In genomic region chr12:103313871-103314639, GRCm38 (mm10) we compare ENCODE assay signal across 10 mouse cellular contexts. TPM values are rescaled to one million over a fixed set of nuclear protein-coding genes. Genes with fewer than 3 reads are reported as not detected.
A peak's percentile ranks its signal among the peaks of the same experiment; 100 is the strongest.
DNase-seq lines count a peak whose midpoint lies in the region; ATAC-seq and TF ChIP-seq lines count a peak whose summit lies in the region.
"Had no signal": no experiment of that assay in that cellular context is flagged by ENCODE, and none has a peak within 500 bp of the region (broad histone marks: within the 10 kb centered on the region; RNA-seq: fewer than 3 reads in every experiment).

No protein-coding gene starts in this region.

- H3K27ac ChIP-seq in forebrain, embryonic 13.5 days = peak overlapping the region; percentile 87
- H3K27ac ChIP-seq in lung, postnatal 0 days (ENCODE audit: low read length) = no peak overlapping the region
- H3K27ac ChIP-seq in neural tube, embryonic 14.5 days (ENCODE audit: low read depth, low read length) = peak overlapping the region; percentile 67; the same call in 1 of the 2 replicates
- H3K27ac ChIP-seq in liver, embryonic 12.5 days = no peak overlapping the region
- H3K27ac ChIP-seq: limb, embryonic 15.5 days had no signal

- H3K36me3 ChIP-seq in forebrain, embryonic 13.5 days (ENCODE audit: poor library complexity, severe bottlenecking) = no peaks in the 10 kb centered on the region
- no peaks in the 10 kb centered on the region for H3K36me3 ChIP-seq in lung, postnatal 0 days (ENCODE audit: insufficient read depth, low read length)
- no peaks in the 10 kb centered on the region for H3K36me3 ChIP-seq in neural tube, embryonic 14.5 days (ENCODE audit: control insufficient read depth, insufficient read depth, low read length)
- H3K36me3 ChIP-seq in liver, embryonic 12.5 days = no peaks in the 10 kb centered on the region
- H3K36me3 ChIP-seq: limb, embryonic 15.5 days had no signal

- peak overlapping the region; percentile 43 for H3K4me3 ChIP-seq in forebrain, embryonic 13.5 days
- no peak overlapping the region for H3K4me3 ChIP-seq in lung, postnatal 0 days (ENCODE audit: low read depth, low read length)
- no peak overlapping the region for H3K4me3 ChIP-seq in neural tube, embryonic 14.5 days (ENCODE audit: low read depth, low read length)
- H3K4me3 ChIP-seq in liver, embryonic 12.5 days = no peak overlapping the region

- TF ChIP-seq CTCF in lung, postnatal 0 days (IDR thresholded peaks at IDR 0.05) = no peak

- TF ChIP-seq EP300 in lung, postnatal 0 days (IDR thresholded peaks at IDR 0.05) = no peak

- H3K9me3 ChIP-seq in forebrain, embryonic 13.5 days (replicated peaks) = 0 out of 2 replicates have a peak, but pooled peaks cover 4% of the 10 kb centered on the region
- no peaks in the 10 kb centered on the region for H3K9me3 ChIP-seq in lung, postnatal 0 days (ENCODE audit: low read length)
- H3K9me3 ChIP-seq in neural tube, embryonic 14.5 days (ENCODE audit: control insufficient read depth, low read length) = no peaks in the 10 kb centered on the region
- H3K9me3 ChIP-seq in liver, embryonic 12.5 days (replicated peaks) = 0 out of 2 replicates have a peak, but pooled peaks cover 8% of the 10 kb centered on the region
- H3K9me3 ChIP-seq: limb, embryonic 15.5 days had no signal

- peaks cover 45% of the 10 kb centered on the region for H3K4me1 ChIP-seq in forebrain, embryonic 13.5 days
- no peaks in the 10 kb centered on the region for H3K4me1 ChIP-seq in lung, postnatal 0 days (ENCODE audit: insufficient read depth, low read depth, low read length)
- peaks cover 20% of the 10 kb centered on the region for H3K4me1 ChIP-seq in neural tube, embryonic 14.5 days (ENCODE audit: control insufficient read depth, insufficient read depth, low read length)
- H3K4me1 ChIP-seq in liver, embryonic 12.5 days = no peaks in the 10 kb centered on the region

- no peaks in the 10 kb centered on the region for H3K27me3 ChIP-seq in forebrain, embryonic 13.5 days
- H3K27me3 ChIP-seq in lung, postnatal 0 days (replicated peaks; ENCODE audit: insufficient read depth, low read length) = no peaks in the 10 kb centered on the region
- no peaks in the 10 kb centered on the region for H3K27me3 ChIP-seq in neural tube, embryonic 14.5 days (ENCODE audit: control insufficient read depth, insufficient read depth, low read length)
- peaks cover 53% of the 10 kb centered on the region for H3K27me3 ChIP-seq in liver, embryonic 12.5 days (replicated peaks)

- intact Hi-C loops in left cerebral cortex, postnatal 4 days (cut with DNase I) = no loop called here

- DNase-seq in left cerebral cortex, postnatal 4 days = peak; percentile 79
- DNase-seq in left cerebral cortex, adult 18-20 months (ENCODE audit: low spot score in 2 of 2) = no peak
- peak; percentile 21 for DNase-seq in lung, postnatal 0 days (ENCODE audit: low spot score)
- DNase-seq in thymus, postnatal 10 days (ENCODE audit: low spot score in 2 of 2) = no peak
- no peak for DNase-seq in adrenal gland, adult 2 months

- peak overlapping the region; percentile 72 for H3K4me2 ChIP-seq in forebrain, embryonic 13.5 days
- H3K4me2 ChIP-seq in lung, postnatal 0 days (replicated peaks; ENCODE audit: low read depth, low read length) = no peak overlapping the region
- H3K4me2 ChIP-seq in neural tube, embryonic 14.5 days (ENCODE audit: low read depth, low read length) = peak overlapping the region; percentile 29
- no peak overlapping the region for H3K4me2 ChIP-seq in liver, embryonic 12.5 days

- H3K9ac ChIP-seq in forebrain, embryonic 13.5 days = peak overlapping the region; percentile 61
- H3K9ac ChIP-seq in lung, postnatal 0 days (replicated peaks; ENCODE audit: low read depth) = no peak overlapping the region
- H3K9ac ChIP-seq in neural tube, embryonic 14.5 days (replicated peaks; ENCODE audit: low read depth, low read length) = no peak overlapping the region
- no peak overlapping the region for H3K9ac ChIP-seq in liver, embryonic 12.5 days
- H3K9ac ChIP-seq: limb, embryonic 15.5 days had no signal

- ATAC-seq in forebrain, embryonic 13.5 days = peak; percentile 68
- ATAC-seq in lung, postnatal 0 days = no peak
- peak; percentile 71 for ATAC-seq in neural tube, embryonic 14.5 days (ENCODE audit: low read depth)
- ATAC-seq in liver, embryonic 12.5 days = no peak

- 4% methylated on average over 21 of the region's 21 CpGs for WGBS in forebrain, embryonic 13.5 days
- 53% methylated on average over 21 of the region's 21 CpGs for WGBS in lung, postnatal 0 days
- 10% methylated on average over 21 of the region's 21 CpGs for WGBS in neural tube, embryonic 14.5 days
- 63% methylated on average over 21 of the region's 21 CpGs for WGBS in liver, embryonic 12.5 days (ENCODE audit: insufficient replicate concordance)

RNA-seq across cellular contexts. Expression of gene Fam181a, which starts 3.3 kb away (rescaled TPM):
- 1 to 10 TPM; 4.9 to 7.0 TPM for total RNA-seq in left cerebral cortex, postnatal 4 days (2021)
- total RNA-seq in left cerebral cortex, adult 18-20 months (2021) = 1 to 10 TPM; 2.9 to 4.6 TPM
- 7.6 and 9.8 TPM in 2 replicates for polyA plus RNA-seq in forebrain, embryonic 13.5 days (2015; fragmentation: Nextera tagmentation; extraction: Ambion mirVana)
- 0.19 and 0.35 TPM in 2 replicates for polyA plus RNA-seq in lung, postnatal 0 days (2015; fragmentation: Nextera tagmentation; extraction: Ambion mirVana)
- 6.8 and 10.6 TPM in 2 replicates for polyA plus RNA-seq in neural tube, embryonic 14.5 days (2014; fragmentation: Nextera tagmentation; extraction: Ambion mirVana)
- polyA plus RNA-seq in liver, embryonic 12.5 days (2016; fragmentation: Nextera tagmentation; extraction: Ambion mirVana) = not detected in 2 replicates
- not detected for total RNA-seq in adrenal gland, adult 2 months (2021)
- polyA plus RNA-seq in adrenal gland, adult 2 months (2012; rRNA removed) = 0.22 TPM in 1 of 2 replicates, not detected in the other
- polyA plus RNA-seq: limb, embryonic 15.5 days; thymus, postnatal 0 days had no signal

RNA-seq across cellular contexts. Expression of gene Asb2, which starts 41.7 kb away (rescaled TPM):
- 1 to 10 TPM; 1.4 to 1.8 TPM for total RNA-seq in left cerebral cortex, postnatal 4 days (2021)
- total RNA-seq in left cerebral cortex, adult 18-20 months (2021) = 1 to 10 TPM; 3.2 to 3.5 TPM
- 0.40 and 0.60 TPM in 2 replicates for polyA plus RNA-seq in forebrain, embryonic 13.5 days (2015; fragmentation: Nextera tagmentation; extraction: Ambion mirVana)
- 5.1 TPM in 2 replicates for polyA plus RNA-seq in lung, postnatal 0 days (2015; fragmentation: Nextera tagmentation; extraction: Ambion mirVana)
- 0.90 and 2.3 TPM in 2 replicates for polyA plus RNA-seq in neural tube, embryonic 14.5 days (2014; fragmentation: Nextera tagmentation; extraction: Ambion mirVana)
- polyA plus RNA-seq in liver, embryonic 12.5 days (2016; fragmentation: Nextera tagmentation; extraction: Ambion mirVana) = 1.1 and 1.2 TPM in 2 replicates
- total RNA-seq in adrenal gland, adult 2 months (2021) = 1 to 10 TPM; 1.2 to 2.0 TPM
- polyA plus RNA-seq in adrenal gland, adult 2 months (2012; rRNA removed) = 6.3 and 8.2 TPM in 2 replicates

Comparison
In these comparisons a context has a peak if more than half of its experiments do, and no peak if none do; other contexts are left out.
1. DNase-seq: peak in left cerebral cortex, postnatal 4 days (single experiment) and lung, postnatal 0 days (single experiment); none in left cerebral cortex, adult 18-20 months (0 of 2), thymus, postnatal 10 days (0 of 2) and adrenal gland, adult 2 months (single experiment).
2. ATAC-seq: peak in forebrain, embryonic 13.5 days (single experiment) and neural tube, embryonic 14.5 days (single experiment); none in lung, postnatal 0 days (single experiment) and liver, embryonic 12.5 days (single experiment).
3. H3K27ac ChIP-seq: peak in forebrain, embryonic 13.5 days (single experiment) and neural tube, embryonic 14.5 days (single experiment); none in lung, postnatal 0 days (single experiment) and liver, embryonic 12.5 days (single experiment).
4. H3K4me2 ChIP-seq: peak in forebrain, embryonic 13.5 days (single experiment) and neural tube, embryonic 14.5 days (single experiment); none in lung, postnatal 0 days (single experiment) and liver, embryonic 12.5 days (single experiment).